Mouse (Mus musculus) MEL (cell line): Measurements from ENCODE around the gene Sergef. TPM values are rescaled to one million over a fixed set of nuclear protein-coding genes. Genes with fewer than 3 reads are reported as not detected.

ENCODE experiments used
- DNase-seq: peaks from one replicate; pipeline ENCODE4 v3.0.0; 2011; ENCODE audit warnings: low read depth, low spot score
- H3K27ac ChIP-seq: 2 replicates; pipeline ENCODE4 v1.5.1; 2012; ENCODE audit warnings: low read depth, mild to moderate bottlenecking, control low read depth, low read length, moderate library complexity; ENCODE audit not compliant: control insufficient read depth
- H3K27me3 ChIP-seq, 2 experiments: fragments of 150-350 bp in 1 of 2; sonication (generic) in 1 of 2; 2 replicates each; pipeline ENCODE4 v1.6.1; 2012; ENCODE audit warnings: low read length in 2 of 2, mild to moderate bottlenecking in 2 of 2, improper control_type of control experiment in 1 of 2, moderate library complexity in 1 of 2; ENCODE audit not compliant: insufficient read depth in 2 of 2, control insufficient read depth in 1 of 2
- H3K36me3 ChIP-seq, 2 experiments: 2 replicates each; pipeline ENCODE4 v1.6.1; 2012 to 2014; ENCODE audit warnings: low read length in 2 of 2, improper control_type of control experiment in 1 of 2, inconsistent platforms in 1 of 2, mild to moderate bottlenecking in 1 of 2; ENCODE audit not compliant: insufficient read depth in 2 of 2, control insufficient read depth in 1 of 2
- H3K4me1 ChIP-seq, 2 experiments: fragments of 150-350 bp in 1 of 2; sonication (generic) in 1 of 2; 2 replicates each; pipeline ENCODE4 v1.6.1; 2012; ENCODE audit warnings: low read length in 2 of 2, improper control_type of control experiment in 1 of 2, mild to moderate bottlenecking in 1 of 2; ENCODE audit not compliant: insufficient read depth in 2 of 2, control insufficient read depth in 1 of 2
- H3K4me3 ChIP-seq, 2 experiments: fragments of 150-350 bp in 1 of 2; sonication (generic) in 1 of 2; 2 replicates each; pipeline ENCODE4 v1.5.1; 2012; ENCODE audit warnings: low read depth in 2 of 2, low read length in 2 of 2, mild to moderate bottlenecking in 2 of 2, moderate library complexity in 2 of 2, control low read depth in 1 of 2, improper control_type of control experiment in 1 of 2; ENCODE audit not compliant: control insufficient read depth in 1 of 2, insufficient read depth in 1 of 2
- H3K79me2 ChIP-seq: 2 replicates; pipeline ENCODE4 v1.6.1; 2012; ENCODE audit warnings: mild to moderate bottlenecking, low read length, moderate library complexity; ENCODE audit not compliant: control insufficient read depth, poor library complexity, insufficient read depth
- H3K9ac ChIP-seq: 2 replicates; pipeline ENCODE4 v1.6.1; 2012; ENCODE audit warnings: low read depth, mild to moderate bottlenecking, control low read depth, low read length, moderate library complexity; ENCODE audit not compliant: control insufficient read depth, poor library complexity, severe bottlenecking
- H3K9me3 ChIP-seq: fragments of 150-350 bp; sonication (generic); replicated peaks from 2 replicates; pipeline ENCODE4 v1.6.1; 2012; ENCODE audit warnings: mild to moderate bottlenecking, low read length, improper control_type of control experiment, moderate library complexity; ENCODE audit not compliant: insufficient read depth
- BHLHE40 ChIP-seq: IDR thresholded peaks from 2 replicates; pipeline ENCODE4 v1.6.1; 2012; ENCODE audit warnings: low read depth, mild to moderate bottlenecking, inconsistent platforms, low read length, improper control_type of control experiment, borderline replicate concordance
- CHD2 ChIP-seq: IDR thresholded peaks from 2 replicates; pipeline ENCODE4 v1.6.1; 2011; ENCODE audit warnings: low read length, improper control_type of control experiment
- E2F4 ChIP-seq: IDR thresholded peaks from 2 replicates; pipeline ENCODE4 v1.6.1; 2011; ENCODE audit warnings: low read depth, low read length, improper control_type of control experiment, borderline replicate concordance
- ELF1 ChIP-seq: IDR thresholded peaks from 2 replicates; pipeline ENCODE4 v1.6.1; 2014; ENCODE audit warnings: low read depth, mild to moderate bottlenecking, inconsistent platforms, low read length, improper control_type of control experiment, moderate library complexity
- EP300 ChIP-seq, 2 experiments: IDR thresholded peaks; 2 replicates each; pipeline ENCODE4 v1.6.1; 2011; ENCODE audit warnings: improper control_type of control experiment in 2 of 2, low read length in 2 of 2, low read depth in 1 of 2, mild to moderate bottlenecking in 1 of 2
- ETS1 ChIP-seq: IDR thresholded peaks from 2 replicates; pipeline ENCODE4 v1.6.1; 2012; ENCODE audit warnings: low read depth, mild to moderate bottlenecking, inconsistent platforms, low read length, improper control_type of control experiment, moderate library complexity
- GABPA ChIP-seq: IDR thresholded peaks from 2 replicates; pipeline ENCODE4 v1.6.1; 2012; ENCODE audit warnings: low read depth, mild to moderate bottlenecking, inconsistent platforms, low read length, improper control_type of control experiment, moderate library complexity
- GATA1 ChIP-seq: IDR thresholded peaks from 2 replicates; pipeline ENCODE4 v1.6.1; 2011; ENCODE audit warnings: low read depth, low read length, improper control_type of control experiment
- JUND ChIP-seq: IDR thresholded peaks from 2 replicates; pipeline ENCODE4 v1.6.1; 2011; ENCODE audit warnings: low read depth, mild to moderate bottlenecking, improper control_type of control experiment, low read length
- KAT2A ChIP-seq: conservative IDR thresholded peaks from 2 replicates; pipeline ENCODE4 v1.6.1; 2012; ENCODE audit warnings: low read depth, low read length, improper control_type of control experiment, inconsistent platforms
- MAFK ChIP-seq: IDR thresholded peaks from 2 replicates; pipeline ENCODE4 v1.6.1; 2011; ENCODE audit warnings: low read depth, mild to moderate bottlenecking, low read length, improper control_type of control experiment, borderline replicate concordance
- MAX ChIP-seq: IDR thresholded peaks from 2 replicates; pipeline ENCODE4 v1.6.1; 2011; ENCODE audit warnings: low read length, improper control_type of control experiment
- MAZ ChIP-seq: IDR thresholded peaks from 2 replicates; pipeline ENCODE4 v1.6.1; 2012; ENCODE audit warnings: low read depth, mild to moderate bottlenecking, inconsistent platforms, low read length, improper control_type of control experiment
- MEF2A ChIP-seq: IDR thresholded peaks from 2 replicates; pipeline ENCODE4 v1.6.1; 2014; ENCODE audit warnings: low read depth, mild to moderate bottlenecking, inconsistent platforms, low read length, improper control_type of control experiment; ENCODE audit not compliant: poor library complexity, insufficient replicate concordance, severe bottlenecking; ENCODE audit errors: extremely low read depth
- MXI1 ChIP-seq: IDR thresholded peaks from 2 replicates; pipeline ENCODE4 v1.6.1; 2011; ENCODE audit warnings: mild to moderate bottlenecking, low read depth, low read length, improper control_type of control experiment
- MYB ChIP-seq: IDR thresholded peaks from 2 replicates; pipeline ENCODE4 v1.6.1; 2011; ENCODE audit warnings: mild to moderate bottlenecking, low read depth, low read length, improper control_type of control experiment
- NELFE ChIP-seq: IDR thresholded peaks from 2 replicates; pipeline ENCODE4 v1.6.1; 2011; ENCODE audit warnings: low read depth, low read length, improper control_type of control experiment
- POLR2A ChIP-seq, 2 experiments: IDR thresholded peaks; 2 replicates each; pipeline ENCODE4 v1.6.1; 2011 to 2012; ENCODE audit warnings: low read length in 2 of 2, mild to moderate bottlenecking in 2 of 2, control low read depth in 1 of 2, improper control_type of control experiment in 1 of 2, low read depth in 1 of 2, moderate library complexity in 1 of 2; ENCODE audit not compliant: control insufficient read depth in 1 of 2, insufficient read depth in 1 of 2, poor library complexity in 1 of 2
- POLR2AphosphoS5 ChIP-seq: IDR thresholded peaks from 2 replicates; pipeline ENCODE4 v1.6.1; 2012; ENCODE audit warnings: low read depth, borderline replicate concordance, mild to moderate bottlenecking, inconsistent platforms, low read length, moderate library complexity, mixed read lengths
- RAD21 ChIP-seq: IDR thresholded peaks from 2 replicates; pipeline ENCODE4 v1.6.1; 2011; ENCODE audit warnings: mild to moderate bottlenecking, low read depth, low read length, improper control_type of control experiment
- RCOR1 ChIP-seq: IDR thresholded peaks from 2 replicates; pipeline ENCODE4 v1.6.1; 2012; ENCODE audit warnings: low read depth, mild to moderate bottlenecking, inconsistent platforms, low read length, improper control_type of control experiment
- SIN3A ChIP-seq: IDR thresholded peaks from 2 replicates; pipeline ENCODE4 v1.6.1; 2012; ENCODE audit warnings: low read length, improper control_type of control experiment, inconsistent platforms
- SMC3 ChIP-seq: IDR thresholded peaks from 2 replicates; pipeline ENCODE4 v1.6.1; 2011; ENCODE audit warnings: low read depth, low read length, improper control_type of control experiment
- TAL1 ChIP-seq: IDR thresholded peaks from 2 replicates; pipeline ENCODE4 v1.6.1; 2012; ENCODE audit warnings: mild to moderate bottlenecking, inconsistent platforms, low read length, moderate library complexity, mixed read lengths
- TBP ChIP-seq: IDR thresholded peaks from 2 replicates; pipeline ENCODE4 v1.8.0; 2011; ENCODE audit warnings: low read depth, low read length, improper control_type of control experiment
- TCF12 ChIP-seq: IDR thresholded peaks from 2 replicates; pipeline ENCODE4 v1.6.1; 2014; ENCODE audit warnings: low read depth, mild to moderate bottlenecking, inconsistent platforms, low read length, improper control_type of control experiment, moderate library complexity
- USF1 ChIP-seq: IDR thresholded peaks from 2 replicates; pipeline ENCODE4 v1.6.1; 2014; ENCODE audit warnings: low read depth, mild to moderate bottlenecking, inconsistent platforms, low read length, improper control_type of control experiment, moderate library complexity
- USF2 ChIP-seq, 2 experiments: IDR thresholded peaks; 2 replicates each; pipeline ENCODE4 v1.6.1; 2011 to 2012; ENCODE audit warnings: improper control_type of control experiment in 2 of 2, low read length in 2 of 2, borderline replicate concordance in 1 of 2, inconsistent platforms in 1 of 2, low read depth in 1 of 2, mild to moderate bottlenecking in 1 of 2; ENCODE audit not compliant: insufficient read depth in 1 of 2
- ZC3H11A ChIP-seq: IDR thresholded peaks from 2 replicates; pipeline ENCODE4 v1.6.1; 2012; ENCODE audit warnings: low read depth, mild to moderate bottlenecking, inconsistent platforms, low read length, improper control_type of control experiment
- ZKSCAN1 ChIP-seq: IDR thresholded peaks from 2 replicates; pipeline ENCODE4 v1.6.1; 2012; ENCODE audit warnings: low read depth, mild to moderate bottlenecking, inconsistent platforms, low read length, improper control_type of control experiment, moderate library complexity
- ZMIZ1 ChIP-seq: IDR thresholded peaks from 2 replicates; pipeline ENCODE4 v1.6.1; 2012; ENCODE audit warnings: low read depth, mild to moderate bottlenecking, inconsistent platforms, low read length, improper control_type of control experiment, moderate library complexity
- ZNF384 ChIP-seq: IDR thresholded peaks from 2 replicates; pipeline ENCODE4 v1.6.1; 2012; ENCODE audit warnings: low read depth, mild to moderate bottlenecking, inconsistent platforms, low read length, improper control_type of control experiment
- polyA plus RNA-seq, 2 experiments: library from polyadenylated mRNA; stranded (reverse) in 1 of 2; unstranded in 1 of 2; fragments of >175 nt in 1 of 2; fragments of >200 nt in 1 of 2; gene quantifications; 2 replicates each; pipeline versions ENCODE4 v1.2.1 to v1.2.4; 2012; ENCODE audit warnings: low replicate concordance in 2 of 2, low read depth in 1 of 2; ENCODE audit not compliant: insufficient read length in 2 of 2, insufficient read depth in 1 of 2, missing spikeins in 1 of 2
- total RNA-seq: library from RNA; depleted of rRNA; stranded (reverse); fragments of 300-350 nt; gene quantifications from 2 replicates; pipeline ENCODE4 v1.2.3, GENCODE M21; 2012

The Sergef gene
- total and polyA plus RNA-seq, 3 experiments: 7.6 to 11.7 TPM; not detected in 1

- peak; percentile 75; the same call in 1 of the 2 replicates for TF ChIP-seq TBP
- TF ChIP-seq BHLHE40: peak; percentile 65; the same call in 1 of the 2 replicates
- TF ChIP-seq TCF12: peak; percentile 88
- no peak for TF ChIP-seq ZMIZ1
- peak; percentile 91 for TF ChIP-seq ZNF384
- no peak; the same call in 1 of the 2 replicates for TF ChIP-seq SMC3
- TF ChIP-seq GATA1: peak; percentile 96
- 0 out of 2 replicates have a peak, but pooled peaks have one; percentile 62 for TF ChIP-seq MAZ
- peak in 1 of 2 experiments; percentile 40; a peak in 1 of 4 replicates for TF ChIP-seq POLR2A (IDR thresholded peaks at IDR 0.05; ENCODE audit: control insufficient read depth in 1 of 2, insufficient read depth in 1 of 2, low read depth in 1 of 2, low read length in 2 of 2, poor library complexity in 1 of 2)
- 0 out of 2 replicates have a peak, but pooled peaks have one; percentile 30 for TF ChIP-seq ZKSCAN1
- TF ChIP-seq JUND: no peak
- TF ChIP-seq ZC3H11A: peak; percentile 18; the same call in 1 of the 2 replicates
- no peak for TF ChIP-seq E2F4
- 0 out of 2 replicates have a peak, but pooled peaks have one; percentile 44 for TF ChIP-seq MAFK
- TF ChIP-seq TAL1: peak; percentile 91
- TF ChIP-seq CHD2: no peak
- TF ChIP-seq RCOR1: peak; percentile 81
- TF ChIP-seq ETS1: peak; percentile 88
- TF ChIP-seq NELFE: no peak
- TF ChIP-seq KAT2A: no peak
- no peak for TF ChIP-seq USF2 (IDR thresholded peaks at IDR 0.05; ENCODE audit: borderline replicate concordance in 1 of 2, insufficient read depth in 1 of 2, low read depth in 1 of 2, low read length in 2 of 2)
- no peak for TF ChIP-seq POLR2AphosphoS5
- TF ChIP-seq GABPA: no peak
- TF ChIP-seq MYB: peak; percentile 78
- TF ChIP-seq ELF1: peak; percentile 82
Observed at GRCm38 (mm10) chr7:46546539-46546938, 93.1 kb downstream of the Sergef start (continued).

- H3K9ac ChIP-seq: no peak overlapping the region
- H3K79me2 ChIP-seq: no peaks in the 10 kb centered on the region
- peaks cover 17 to 46% of the 10 kb centered on the region in 2 experiments for H3K4me1 ChIP-seq
- H3K9me3 ChIP-seq: no peaks in the 10 kb centered on the region
- no peak for TF ChIP-seq MEF2A
- no peak for TF ChIP-seq MAX
- TF ChIP-seq MAZ: no peak
- no peak for TF ChIP-seq JUND
- TF ChIP-seq MXI1: no peak
- TF ChIP-seq EP300 (IDR thresholded peaks at IDR 0.05; ENCODE audit: low read depth in 1 of 2, low read length in 2 of 2): no peak
- TF ChIP-seq SIN3A: no peak
- no peak for TF ChIP-seq RAD21
- TF ChIP-seq USF1: no peak
- no peak for TF ChIP-seq ZNF384
- TF ChIP-seq, all 39 proteins: peak for 0
- Histone ChIP-seq H3K36me3 (peaks cover 0 to 42% of the 10 kb centered on the region in 2 experiments; a peak in 2 of 4 replicates), H3K27me3 (no peaks in the 10 kb centered on the region), H3K4me3 (no peak overlapping the region), H3K27ac (no peak overlapping the region)
- peak; percentile 17 for DNase-seq
Observed at GRCm38 (mm10) chr7:46544195-46544641, 95.4 kb downstream of the Sergef start.
